Mouse (Mus musculus) urinary bladder, postnatal 14 days (tissue): Measurements from ENCODE around the gene Chrm5.
"Not testable (repeated sequence)": the region's sequence is repeated elsewhere in the genome, so short reads cannot be mapped to it uniquely, and the experiment has no call there.

Experiments used
- DNase-seq: peaks from one replicate; pipeline ENCODE4 v3.0.0; 2021; ENCODE audit warnings: low spot score

Chrm5 gene

GRCm38 (mm10) chr2:112481564-112481963 is 995 bp upstream of the Chrm5 start:
- DNase-seq = no peak

GRCm38 (mm10) chr2:112476554-112476953 is 4.0 kb downstream of the Chrm5 start:
- no peak for DNase-seq

GRCm38 (mm10) chr2:112474997-112475724 is 5.4 kb downstream of the Chrm5 start:
- DNase-seq = no peak

GRCm38 (mm10) chr2:112472076-112472475 is 8.5 kb downstream of the Chrm5 start:
- DNase-seq = no peak

GRCm38 (mm10) chr2:112470961-112471381 is 9.6 kb downstream of the Chrm5 start:
- DNase-seq = no peak

GRCm38 (mm10) chr2:112469542-112469941 is 11.0 kb downstream of the Chrm5 start:
- no peak for DNase-seq

- DNase-seq = no peak
Measured at GRCm38 (mm10) chr2:112460557-112460956, 20.0 kb downstream of the Chrm5 start.

- peak; percentile 99 for DNase-seq
Measured at GRCm38 (mm10) chr2:112454862-112455564, 25.6 kb downstream of the Chrm5 start, which contains the start of gene Emc7. Gene Emc7 (plus strand): TSS chr2:112454997.

- no peak for DNase-seq
Measured at GRCm38 (mm10) chr2:112454125-112454861, 26.3 kb downstream of the Chrm5 start.

GRCm38 (mm10) chr2:112452513-112452912 is 28.1 kb downstream of the Chrm5 start:
- DNase-seq = not testable (repeated sequence)

GRCm38 (mm10) chr2:112449597-112450296 is 30.8 kb downstream of the Chrm5 start:
- peak; percentile 31 for DNase-seq

GRCm38 (mm10) chr2:112448510-112449059 is 32.0 kb downstream of the Chrm5 start:
- DNase-seq = no peak

GRCm38 (mm10) chr2:112448046-112448445 is 32.5 kb downstream of the Chrm5 start:
- not testable (repeated sequence) for DNase-seq

- no peak for DNase-seq
Measured at GRCm38 (mm10) chr2:112445511-112445910, 35.1 kb downstream of the Chrm5 start.

GRCm38 (mm10) chr2:112443491-112443890 is 37.1 kb downstream of the Chrm5 start:
- no peak for DNase-seq

GRCm38 (mm10) chr2:112437589-112437988 is 43.0 kb downstream of the Chrm5 start:
- DNase-seq = no peak

- no peak for DNase-seq
Measured at GRCm38 (mm10) chr2:112436292-112436691, 44.3 kb downstream of the Chrm5 start.

GRCm38 (mm10) chr2:112433359-112433758 is 47.2 kb downstream of the Chrm5 start:
- DNase-seq = no peak

- DNase-seq = no peak
Measured at GRCm38 (mm10) chr2:112432523-112432922, 48.0 kb downstream of the Chrm5 start.

GRCm38 (mm10) chr2:112430403-112430802 is 50.2 kb downstream of the Chrm5 start:
- no peak for DNase-seq

- DNase-seq = no peak
Measured at GRCm38 (mm10) chr2:112429665-112430064, 50.9 kb downstream of the Chrm5 start.
